Mouse (Mus musculus) erythroblast, embryonic 14.5 days (primary cell): Measurements from ENCODE around the gene Col8a1. TPM values are rescaled to one million over a fixed set of nuclear protein-coding genes. Genes with fewer than 3 reads are reported as not detected.

ENCODE experiments used
- H3K27me3 ChIP-seq: 2 replicates; pipeline ENCODE4 v1.6.1; 2012; ENCODE audit warnings: inconsistent platforms; ENCODE audit not compliant: control insufficient read depth
- H3K36me3 ChIP-seq: 2 replicates; pipeline ENCODE4 v1.6.1; 2012; ENCODE audit warnings: mild to moderate bottlenecking, inconsistent platforms; ENCODE audit not compliant: control insufficient read depth
- H3K4me1 ChIP-seq: 2 replicates; pipeline ENCODE4 v1.6.1; 2012; ENCODE audit warnings: inconsistent platforms; ENCODE audit not compliant: control insufficient read depth
- H3K4me3 ChIP-seq: replicated peaks from 2 replicates; pipeline ENCODE3; 2012; ENCODE audit warnings: moderate library complexity, mild to moderate bottlenecking, inconsistent platforms
- H3K9me3 ChIP-seq: 2 replicates; pipeline ENCODE4 v1.6.1; 2012; ENCODE audit warnings: low read length, inconsistent platforms, mixed read lengths; ENCODE audit not compliant: control insufficient read depth
- GATA1 ChIP-seq: IDR thresholded peaks from 2 replicates; pipeline ENCODE4 v1.6.1; 2012; ENCODE audit warnings: low read length, inconsistent platforms, mixed read lengths
- TAL1 ChIP-seq: IDR thresholded peaks from 3 replicates; pipeline ENCODE4 v1.6.1; 2012; ENCODE audit warnings: low read length, inconsistent platforms, mixed read lengths
- polyA plus RNA-seq: library from polyadenylated mRNA; stranded (reverse); fragments of >175 nt; gene quantifications from 2 replicates; pipeline ENCODE4 v1.2.3, GENCODE M21; 2012

The Col8a1 gene
- polyA plus RNA-seq, 1 experiment = not detected

DNA sequence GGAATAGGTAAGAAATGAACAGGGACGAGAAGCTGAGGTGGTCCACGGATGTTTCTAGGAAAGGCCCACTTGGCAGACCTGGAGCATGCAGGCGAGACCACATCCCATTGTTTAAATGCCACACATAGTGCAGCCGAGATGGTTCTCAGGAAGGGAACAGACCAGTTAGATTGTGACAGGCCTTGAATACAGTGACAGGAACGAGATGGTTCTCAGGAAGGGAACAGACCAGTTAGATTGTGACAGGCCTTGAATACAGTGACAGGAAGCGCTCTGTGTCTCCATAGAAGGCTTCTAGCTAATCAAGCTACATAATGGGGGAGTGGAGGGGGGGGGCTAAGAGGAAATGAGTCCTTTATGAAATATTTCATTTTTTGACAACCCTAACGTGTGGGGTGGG is 174.5 kb downstream of the Col8a1 start:
- TF ChIP-seq TAL1 (no peak), GATA1 (no peak)
- Histone ChIP-seq H3K27me3 (no peaks in the 10 kb centered on the region), H3K36me3 (no peaks in the 10 kb centered on the region), H3K9me3 (no peaks in the 10 kb centered on the region), H3K4me3 (no peak overlapping the region), H3K4me1 (no peaks in the 10 kb centered on the region)

- H3K27me3 ChIP-seq = no peaks in the 10 kb centered on the region
- no peak for TF ChIP-seq GATA1
- TF ChIP-seq TAL1 = no peak
- H3K4me1 ChIP-seq = no peaks in the 10 kb centered on the region
- H3K4me3 ChIP-seq = no peak overlapping the region
- H3K36me3 ChIP-seq = no peaks in the 10 kb centered on the region
- H3K9me3 ChIP-seq = no peaks in the 10 kb centered on the region
Measured at GRCm38 (mm10) chr16:57577519-57577918, 177.0 kb downstream of the Col8a1 start.

DNA sequence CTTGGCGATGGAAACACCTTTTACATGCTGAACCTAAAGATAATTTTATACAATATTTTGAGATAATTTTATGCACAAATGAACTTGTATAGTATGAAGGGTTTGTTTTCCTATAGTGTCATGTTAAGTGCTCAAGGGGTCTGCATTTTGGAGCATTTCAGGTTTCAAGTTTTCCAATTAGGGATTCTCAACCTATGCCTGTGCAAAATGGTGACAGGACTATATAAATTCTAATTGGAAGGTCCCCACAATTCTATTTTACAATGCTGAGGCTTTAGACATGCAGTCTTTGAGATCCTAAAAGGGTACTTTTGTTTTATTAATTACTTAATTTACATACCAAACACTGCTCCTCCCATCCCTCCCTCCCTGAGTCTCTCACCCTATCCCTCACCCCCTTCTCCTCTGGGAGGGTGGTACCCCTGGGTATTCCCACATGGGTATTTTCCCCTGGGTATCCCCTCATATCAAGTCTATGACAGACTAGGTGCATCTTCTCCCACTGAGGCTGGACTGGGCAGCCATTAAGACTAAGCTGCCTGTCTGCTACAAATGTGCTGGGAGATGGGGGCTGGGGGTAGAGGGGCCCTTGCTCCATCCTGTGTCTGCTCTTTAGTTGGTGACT is 178.7 kb downstream of the Col8a1 start:
- TF ChIP-seq TAL1 = no peak
- no peaks in the 10 kb centered on the region for H3K27me3 ChIP-seq

More for the DNA sequence above, 178.7 kb downstream of the Col8a1 start:
- no peaks in the 10 kb centered on the region for H3K4me1 ChIP-seq
- no peaks in the 10 kb centered on the region for H3K36me3 ChIP-seq
- H3K9me3 ChIP-seq = no peaks in the 10 kb centered on the region
- H3K4me3 ChIP-seq = no peak overlapping the region

Other genes starting within 250 kb of the Col8a1 start
- 2.8 and 3.5 TPM in 2 replicates for gene Cmss1, start 147.9 kb downstream of the Col8a1 start, polyA plus RNA-seq